Mouse (Mus musculus) heart, embryonic 12.5 days (tissue): ENCODE results near the gene Tpcn2. TPM values are rescaled to one million over a fixed set of nuclear protein-coding genes. Genes with fewer than 3 reads are reported as not detected.

ENCODE experiments used
- ATAC-seq: fragments of 200-750 bp; cut with Nextera tagmentation; 2 replicates; pipeline ENCODE4 v1.8.0; 2017; ENCODE audit warnings: moderate TSS enrichment, moderate library complexity; ENCODE audit not compliant: insufficient number of reproducible peaks, low FRiP score
- H3K27ac ChIP-seq: fragments of 300-500 bp; sonication (generic); 2 replicates; pipeline ENCODE4 v1.5.1; 2016; ENCODE audit warnings: mild to moderate bottlenecking, moderate library complexity; ENCODE audit not compliant: poor library complexity, severe bottlenecking
- H3K27me3 ChIP-seq: fragments of 300-500 bp; sonication (generic); replicated peaks from 2 replicates; pipeline ENCODE4 v1.6.1; 2016; ENCODE audit warnings: mild to moderate bottlenecking, moderate library complexity
- H3K36me3 ChIP-seq: fragments of 300-500 bp; sonication (generic); 2 replicates; pipeline ENCODE4 v1.6.1; 2016; ENCODE audit warnings: mild to moderate bottlenecking, moderate library complexity
- H3K4me1 ChIP-seq: fragments of 300-500 bp; sonication (generic); replicated peaks from 2 replicates; pipeline ENCODE4 v1.6.1; 2016; ENCODE audit warnings: mild to moderate bottlenecking
- H3K4me2 ChIP-seq: fragments of 300-500 bp; sonication (generic); 2 replicates; pipeline ENCODE4 v1.6.1; 2016; ENCODE audit warnings: mild to moderate bottlenecking, moderate library complexity
- H3K4me3 ChIP-seq: fragments of 300-500 bp; sonication (generic); 2 replicates; pipeline ENCODE4 v1.5.1; 2016; ENCODE audit warnings: mild to moderate bottlenecking
- H3K9ac ChIP-seq: fragments of 300-500 bp; sonication (generic); 2 replicates; pipeline ENCODE4 v1.6.1; 2016; ENCODE audit warnings: mild to moderate bottlenecking, moderate library complexity
- H3K9me3 ChIP-seq: fragments of 300-500 bp; sonication (generic); replicated peaks from 2 replicates; pipeline ENCODE4 v1.6.1; 2016; ENCODE audit warnings: mild to moderate bottlenecking, moderate library complexity
- WGBS: fragments of 180-500 bp; shearing (Covaris S2); methylation state at CpG from one replicate; pipeline ENCODE4 v1.1.7; 2016; 5-methylcytosine and 5-hydroxymethylcytosine counted together
- polyA plus RNA-seq: library from polyadenylated mRNA; unstranded; fragments of >200 nt; fragmentation: Nextera tagmentation; extraction: Ambion mirVana; gene quantifications from 2 replicates; pipeline ENCODE4 v1.2.1, GENCODE M21; 2016

Gene Tpcn2
- polyA plus RNA-seq, 1 experiment from 2014 or later, result 7.3 TPM

DNA sequence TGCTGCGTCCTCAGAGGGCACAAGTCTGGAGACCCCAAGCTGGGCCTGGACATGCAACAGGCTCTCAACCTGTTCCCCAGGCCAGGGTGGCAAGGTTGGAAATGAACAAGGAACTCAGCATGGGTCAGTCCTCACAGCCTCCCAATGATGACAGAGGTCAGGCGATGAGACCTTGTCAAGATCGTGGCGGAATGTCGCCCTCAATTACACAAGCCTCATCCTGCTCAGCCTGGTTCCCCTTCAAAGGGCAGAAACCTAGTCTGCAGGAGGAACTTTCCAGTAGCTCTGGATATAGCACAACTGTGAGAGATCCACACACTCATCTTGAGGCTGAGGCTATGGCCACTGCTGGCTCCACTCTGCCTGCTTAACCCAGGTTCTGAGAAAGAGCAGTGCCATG lies 12.9 kb downstream of the Tpcn2 start:
- peaks cover 95% of the 10 kb centered on the region for H3K36me3 ChIP-seq
- no peak overlapping the region for H3K27ac ChIP-seq
- 79% methylated on average over 5 of the region's 5 CpGs for WGBS
- H3K4me3 ChIP-seq, result no peak overlapping the region
- no peak overlapping the region for H3K9ac ChIP-seq
- no peaks in the 10 kb centered on the region; the same call in 1 of the 2 replicates for H3K9me3 ChIP-seq
- no peak for ATAC-seq
- no peaks in the 10 kb centered on the region for H3K27me3 ChIP-seq
- 0 out of 2 replicates have a peak, but pooled peaks cover 4% of the 10 kb centered on the region for H3K4me1 ChIP-seq
- no peak overlapping the region for H3K4me2 ChIP-seq

GRCm38 (mm10) chr7:145268890-145269289 lies 14.9 kb downstream of the Tpcn2 start:
- 84% methylated on average over 7 of the region's 7 CpGs for WGBS
- peaks cover 22% of the 10 kb centered on the region for H3K4me1 ChIP-seq
- H3K9me3 ChIP-seq, result no peaks in the 10 kb centered on the region; the same call in 1 of the 2 replicates
- ATAC-seq, result no peak
- no peak overlapping the region for H3K9ac ChIP-seq
- H3K4me2 ChIP-seq, result no peak overlapping the region
- H3K27ac ChIP-seq, result no peak overlapping the region
- H3K36me3 ChIP-seq, result peaks cover 85% of the 10 kb centered on the region
- H3K4me3 ChIP-seq, result no peak overlapping the region
- H3K27me3 ChIP-seq, result no peaks in the 10 kb centered on the region

GRCm38 (mm10) chr7:145266011-145266410 lies 17.8 kb downstream of the Tpcn2 start:
- 73% methylated on average over 2 of the region's 2 CpGs for WGBS
- Histone ChIP-seq H3K4me2 (no peak overlapping the region), H3K27me3 (no peaks in the 10 kb centered on the region), H3K4me3 (no peak overlapping the region), H3K27ac (no peak overlapping the region), H3K9ac (no peak overlapping the region), H3K9me3 (no peaks in the 10 kb centered on the region), H3K4me1 (peaks cover 23% of the 10 kb centered on the region), H3K36me3 (peaks cover 70% of the 10 kb centered on the region)
- no peak for ATAC-seq

GRCm38 (mm10) chr7:145264202-145264601 lies 19.6 kb downstream of the Tpcn2 start:
- H3K9ac ChIP-seq, result no peak overlapping the region
- no peak overlapping the region for H3K27ac ChIP-seq
- no peak overlapping the region for H3K4me3 ChIP-seq
- H3K27me3 ChIP-seq, result no peaks in the 10 kb centered on the region
- ATAC-seq, result no peak
- no peaks in the 10 kb centered on the region for H3K9me3 ChIP-seq
- no peak overlapping the region for H3K4me2 ChIP-seq
- WGBS, result 60% methylated on average over 9 of the region's 9 CpGs
- peaks cover 19% of the 10 kb centered on the region for H3K4me1 ChIP-seq
- H3K36me3 ChIP-seq, result peaks cover 64% of the 10 kb centered on the region

DNA sequence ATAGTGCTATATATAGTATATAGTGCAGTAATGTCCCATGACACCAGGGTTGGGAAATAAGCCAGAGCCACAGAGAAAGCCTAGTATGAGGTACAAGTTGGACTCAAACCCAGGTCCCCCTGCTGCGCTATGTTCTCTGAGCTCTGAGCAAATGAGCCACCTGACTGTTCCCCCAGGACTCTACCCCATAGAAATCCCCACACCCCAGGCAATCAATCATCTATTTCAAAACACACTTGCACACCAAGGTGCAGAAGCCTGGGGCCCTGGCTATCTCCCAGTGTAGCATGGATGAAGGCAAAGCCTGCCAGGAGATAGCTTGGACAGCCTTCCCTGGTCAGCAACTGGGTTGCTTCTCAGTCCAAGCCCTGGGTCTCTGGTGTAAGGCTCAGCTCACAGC lies 27.7 kb downstream of the Tpcn2 start:
- Histone ChIP-seq H3K27me3 (no peaks in the 10 kb centered on the region), H3K4me2 (no peak overlapping the region), H3K36me3 (peaks cover 45% of the 10 kb centered on the region), H3K9me3 (no peaks in the 10 kb centered on the region), H3K9ac (no peak overlapping the region), H3K4me1 (peaks cover 4% of the 10 kb centered on the region), H3K27ac (no peak overlapping the region), H3K4me3 (no peak overlapping the region)
- WGBS, result 89% methylated on average over 1 of the region's 1 CpGs
- no peak for ATAC-seq

DNA sequence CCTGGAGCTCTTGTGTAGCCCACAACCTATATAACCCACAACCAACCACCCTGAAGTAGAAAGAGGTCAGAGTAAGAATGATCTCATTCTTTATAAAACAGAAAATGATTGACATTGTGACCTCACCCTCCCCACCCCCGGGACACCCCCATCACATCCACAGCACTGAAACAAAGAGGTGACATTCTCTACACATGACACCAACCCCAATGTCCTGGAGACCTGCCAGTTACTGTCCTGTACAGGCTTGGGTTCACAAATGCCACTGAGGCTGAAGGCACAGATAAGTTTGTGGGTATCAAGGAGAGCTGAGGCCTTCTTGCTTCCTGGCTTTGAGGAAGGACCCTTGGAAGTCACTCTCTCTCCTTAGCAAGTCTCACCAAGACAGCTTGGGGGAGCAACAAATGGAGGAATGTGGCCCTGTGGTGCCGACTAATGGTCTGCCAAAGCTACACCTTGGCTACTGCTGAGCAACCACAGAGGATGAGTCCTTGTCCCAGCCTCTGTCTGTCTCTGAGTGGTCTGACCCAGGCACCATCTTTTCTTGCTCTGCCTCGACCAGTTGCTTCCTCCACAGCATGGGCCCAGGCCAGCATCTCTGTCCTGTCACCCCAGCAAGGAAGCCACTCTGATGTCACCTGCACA lies 29.7 kb downstream of the Tpcn2 start:
- H3K27me3 ChIP-seq, result no peaks in the 10 kb centered on the region
- no peaks in the 10 kb centered on the region for H3K9me3 ChIP-seq
- H3K27ac ChIP-seq, result no peak overlapping the region
- no peak overlapping the region for H3K9ac ChIP-seq
- ATAC-seq, result no peak
- peaks cover 5% of the 10 kb centered on the region for H3K4me1 ChIP-seq
- no peak overlapping the region for H3K4me3 ChIP-seq
- H3K36me3 ChIP-seq, result peaks cover 33% of the 10 kb centered on the region
- 52% methylated on average over 3 of the region's 3 CpGs for WGBS
- no peak overlapping the region for H3K4me2 ChIP-seq

GRCm38 (mm10) chr7:145252715-145253476 lies 30.9 kb downstream of the Tpcn2 start:
- peaks cover 8% of the 10 kb centered on the region for H3K4me1 ChIP-seq
- peaks cover 26% of the 10 kb centered on the region for H3K36me3 ChIP-seq
- no peaks in the 10 kb centered on the region for H3K27me3 ChIP-seq
- no peaks in the 10 kb centered on the region for H3K9me3 ChIP-seq
- no peak overlapping the region for H3K27ac ChIP-seq
- peak; percentile 43; the same call in 1 of the 2 replicates for ATAC-seq
- 24% methylated on average over 8 of the region's 8 CpGs for WGBS
- no peak overlapping the region for H3K4me3 ChIP-seq
- H3K9ac ChIP-seq, result 0 out of 2 replicates have a peak overlapping the region, but pooled peaks have one; percentile 38
- H3K4me2 ChIP-seq, result no peak overlapping the region

- no peak for ATAC-seq
- Histone ChIP-seq H3K27me3 (no peaks in the 10 kb centered on the region), H3K9me3 (no peaks in the 10 kb centered on the region)
These were observed 33.6 kb downstream of the Tpcn2 start for GRCm38 (mm10) chr7:145250225-145250624.

GRCm38 (mm10) chr7:145248911-145249310 lies 34.9 kb downstream of the Tpcn2 start:
- ATAC-seq, result no peak
- Histone ChIP-seq H3K9ac (no peak overlapping the region), H3K9me3 (no peaks in the 10 kb centered on the region), H3K36me3 (no peaks in the 10 kb centered on the region; the same call in 1 of the 2 replicates), H3K4me3 (no peak overlapping the region), H3K4me2 (no peak overlapping the region), H3K4me1 (peaks cover 13% of the 10 kb centered on the region), H3K27me3 (no peaks in the 10 kb centered on the region), H3K27ac (no peak overlapping the region)
- WGBS, result 71% methylated on average over 2 of the region's 2 CpGs

More at GRCm38 (mm10) chr7:145250225-145250624, 33.6 kb downstream of the Tpcn2 start:
- Histone ChIP-seq H3K9ac (no peak overlapping the region), H3K36me3 (peaks cover 3% of the 10 kb centered on the region; the same call in 1 of the 2 replicates), H3K4me3 (no peak overlapping the region), H3K27ac (no peak overlapping the region), H3K4me1 (peaks cover 13% of the 10 kb centered on the region), H3K4me2 (no peak overlapping the region)
- 71% methylated on average over 9 of the region's 9 CpGs for WGBS

GRCm38 (mm10) chr7:145242851-145243712 lies 40.7 kb downstream of the Tpcn2 start:
- Histone ChIP-seq H3K9me3 (no peaks in the 10 kb centered on the region), H3K4me1 (peaks cover 12% of the 10 kb centered on the region), H3K9ac (no peak overlapping the region), H3K27me3 (0 out of 2 replicates have a peak, but pooled peaks cover 6% of the 10 kb centered on the region), H3K36me3 (no peaks in the 10 kb centered on the region), H3K27ac (no peak overlapping the region), H3K4me3 (no peak overlapping the region), H3K4me2 (no peak overlapping the region)
- 13% methylated on average over 9 of the region's 9 CpGs for WGBS
- ATAC-seq, result 0 out of 2 replicates have a peak, but pooled peaks have one; percentile 46

- Histone ChIP-seq H3K9me3 (no peaks in the 10 kb centered on the region), H3K27ac (no peak overlapping the region), H3K36me3 (no peaks in the 10 kb centered on the region), H3K4me3 (no peak overlapping the region), H3K4me2 (no peak overlapping the region), H3K4me1 (peaks cover 12% of the 10 kb centered on the region), H3K9ac (no peak overlapping the region), H3K27me3 (0 out of 2 replicates have a peak, but pooled peaks cover 6% of the 10 kb centered on the region)
- ATAC-seq, result no peak
- 73% methylated on average over 9 of the region's 9 CpGs for WGBS
These were observed 41.8 kb downstream of the Tpcn2 start for GRCm38 (mm10) chr7:145242028-145242427.
